Mouse (Mus musculus): Measurements from ENCODE around the gene Heatr4.
"Not testable (repeated sequence)": the region's sequence is repeated elsewhere in the genome, so short reads cannot be mapped to it uniquely, and the experiment has no call there.

Heatr4 gene

DNA sequence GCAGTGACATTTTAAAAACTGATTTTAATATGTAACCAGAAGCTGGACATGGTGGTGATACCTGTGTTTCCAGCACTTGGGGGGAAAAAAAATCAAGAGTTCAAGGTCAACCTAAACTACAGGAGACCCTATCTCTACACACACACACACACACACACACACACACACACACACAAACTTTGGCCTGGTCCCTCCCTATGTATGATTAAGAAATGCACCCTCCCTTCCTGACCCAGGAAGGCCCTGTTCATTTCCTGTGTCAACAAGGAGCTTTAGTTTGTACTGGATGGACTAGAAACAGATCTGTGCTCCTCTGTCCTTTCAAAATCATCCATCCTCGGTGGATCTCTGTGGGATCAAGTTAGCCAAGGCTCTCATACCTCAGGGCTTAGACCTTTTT, 46.1 kb downstream of the Heatr4 start:
- not testable (repeated sequence) for DNase-seq (ENCODE audit: low read depth)

DNA sequence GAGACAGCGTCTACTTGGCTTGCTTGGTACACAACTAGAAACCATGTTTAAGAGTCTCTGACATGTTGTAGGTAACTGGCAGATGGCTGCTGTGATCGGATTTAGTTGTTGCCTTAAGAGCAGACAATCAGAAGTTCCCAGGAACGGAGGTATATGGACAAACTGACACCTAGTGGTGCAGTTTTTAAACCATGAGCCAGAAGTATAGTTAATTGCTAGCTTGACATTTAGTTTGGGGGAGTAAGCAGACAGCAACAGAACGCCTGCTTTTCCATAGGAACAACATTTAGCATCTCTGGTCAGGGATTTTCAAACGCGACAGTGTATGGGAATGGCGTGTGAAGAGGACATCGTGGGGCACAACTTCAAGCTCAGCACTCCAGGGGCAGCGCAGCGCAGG, 47.1 kb downstream of the Heatr4 start:
- DNase-seq (ENCODE audit: low read depth), result no peak

DNA sequence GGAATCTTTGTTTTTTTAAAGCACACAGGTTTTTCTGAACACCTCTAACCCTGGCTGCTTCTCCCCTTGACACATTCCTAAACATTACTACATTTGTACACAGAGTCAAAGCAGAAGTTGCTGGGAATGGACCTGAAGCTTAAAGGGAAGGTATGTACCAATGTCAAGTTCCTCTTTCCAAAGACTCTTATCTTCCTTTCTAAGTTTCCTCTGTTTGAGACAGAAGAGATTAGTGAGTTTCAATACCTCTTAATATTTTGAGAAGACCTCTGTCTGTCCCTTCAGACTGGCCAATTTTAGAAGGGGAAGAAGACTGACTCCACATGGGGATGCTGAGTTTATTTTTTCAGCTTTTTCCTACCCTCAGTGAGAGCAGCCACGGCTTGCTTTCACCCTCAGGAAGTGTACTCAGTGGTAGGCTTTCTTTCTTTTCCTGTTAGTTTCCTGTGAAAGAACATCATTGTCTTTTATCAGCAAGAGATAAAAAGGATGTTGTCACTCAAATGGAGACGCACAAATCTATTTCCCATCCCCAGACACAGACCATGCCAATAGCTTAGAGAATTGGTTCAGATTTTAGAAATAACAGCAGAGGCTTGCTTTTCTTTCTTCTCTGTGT, 55.4 kb downstream of the Heatr4 start:
- no peak for DNase-seq (ENCODE audit: low read depth)

DNA sequence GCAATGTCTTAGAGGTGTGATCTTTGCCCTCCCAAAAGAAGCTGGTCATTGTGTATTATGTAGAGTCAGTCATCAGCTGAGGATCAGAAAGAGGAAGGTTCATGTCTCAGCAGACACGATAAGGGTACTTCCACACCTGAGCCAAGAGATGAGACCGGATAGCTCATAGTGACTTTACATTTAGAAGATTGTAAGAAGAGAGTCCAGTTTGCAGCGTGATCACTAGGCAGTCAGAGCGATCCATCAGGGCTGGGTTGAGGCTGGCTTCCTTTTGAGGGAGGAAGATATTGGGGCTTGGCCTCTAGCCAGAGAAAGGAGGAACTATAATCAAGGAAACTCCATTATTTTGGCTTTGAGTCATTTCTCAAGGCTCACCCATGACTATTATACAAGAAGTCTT, 56.9 kb downstream of the Heatr4 start:
- DNase-seq (ENCODE audit: low read depth), result no peak

DNA sequence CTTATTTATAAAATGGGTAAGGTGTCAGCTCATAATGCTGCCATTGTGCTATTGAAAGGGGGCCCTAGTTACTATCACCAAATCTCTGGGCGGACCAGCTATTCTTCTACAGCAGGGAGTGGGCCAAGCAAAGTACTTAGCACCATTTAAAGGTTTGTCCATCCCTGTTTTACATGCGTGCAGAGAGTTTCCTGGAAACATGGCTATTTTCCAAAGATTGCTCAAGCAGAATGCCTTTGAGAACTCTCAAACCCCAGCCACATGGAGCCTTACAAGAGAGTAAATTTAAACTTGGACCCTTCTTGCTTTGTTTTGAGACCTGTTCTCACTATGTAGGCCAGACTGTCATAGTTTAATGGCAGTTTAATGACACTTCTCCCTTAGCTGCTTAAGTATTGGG, 58.6 kb downstream of the Heatr4 start:
- no peak for DNase-seq (ENCODE audit: low read depth)

DNA sequence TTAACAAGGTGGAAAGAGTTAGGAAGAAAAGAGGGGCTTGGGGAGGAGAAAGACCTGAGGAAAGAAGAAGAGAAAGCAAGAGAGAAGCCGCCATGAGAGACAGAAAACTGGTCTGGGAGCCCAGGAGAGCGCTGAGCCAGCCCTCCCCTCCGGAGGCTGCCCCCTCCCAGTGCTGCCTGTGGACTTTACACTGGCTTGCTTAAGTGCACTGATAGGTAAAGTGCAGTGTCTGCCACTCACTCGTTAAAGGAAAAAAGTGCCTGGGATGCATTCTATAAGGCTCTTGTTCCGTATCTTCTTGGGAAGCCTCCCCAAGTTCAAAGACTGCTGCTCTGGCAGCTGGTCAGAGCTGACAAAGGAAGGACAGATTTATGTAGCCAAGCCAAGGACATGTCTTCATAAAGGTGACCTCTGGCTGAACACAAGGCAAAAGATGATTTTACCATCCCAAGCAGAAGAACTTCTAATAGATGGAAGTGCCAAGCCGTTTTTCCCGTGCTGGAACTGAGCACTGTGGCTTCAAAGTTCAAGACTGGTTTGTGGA, 59.4 kb downstream of the Heatr4 start:
- no peak for DNase-seq (ENCODE audit: low read depth)

DNA sequence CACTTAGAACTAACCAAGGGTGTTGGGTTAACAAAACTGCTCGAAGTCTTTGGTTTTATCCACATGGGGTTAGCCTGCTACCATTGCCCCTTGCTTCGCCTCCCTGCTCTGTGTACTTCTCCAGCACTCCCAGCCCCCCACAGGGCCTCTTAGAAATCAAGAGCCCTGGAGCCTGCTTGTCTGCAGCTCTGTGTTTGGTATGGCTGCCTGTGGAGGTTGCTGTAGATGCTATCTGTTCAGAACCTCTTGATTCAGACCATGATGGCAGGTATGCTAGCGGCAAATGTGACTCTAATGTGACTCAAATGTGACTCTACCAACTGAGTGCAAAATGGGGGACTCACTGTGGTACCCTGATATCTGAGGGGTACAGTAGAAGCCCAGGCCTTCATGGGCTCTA, 60.3 kb downstream of the Heatr4 start:
- DNase-seq (ENCODE audit: low read depth), result no peak

DNA sequence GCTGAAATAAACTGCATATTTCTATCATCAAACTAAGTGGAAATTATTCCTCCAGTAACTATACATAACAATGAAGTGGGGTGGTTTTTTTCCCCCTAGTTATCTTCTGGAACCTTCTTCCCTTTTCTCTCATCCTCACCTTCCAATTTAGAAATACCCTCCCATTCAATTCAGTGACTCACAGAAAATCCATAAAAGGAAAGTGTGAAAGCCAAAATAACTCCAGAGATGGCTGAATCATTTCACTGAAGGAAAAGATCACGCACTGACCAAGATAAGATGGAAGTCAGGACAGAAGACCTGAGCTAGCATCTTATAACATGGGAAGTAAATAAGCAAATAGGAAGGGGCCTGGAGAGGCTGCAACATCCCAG, 61.2 kb downstream of the Heatr4 start:
- no peak for DNase-seq (ENCODE audit: low read depth)

DNA sequence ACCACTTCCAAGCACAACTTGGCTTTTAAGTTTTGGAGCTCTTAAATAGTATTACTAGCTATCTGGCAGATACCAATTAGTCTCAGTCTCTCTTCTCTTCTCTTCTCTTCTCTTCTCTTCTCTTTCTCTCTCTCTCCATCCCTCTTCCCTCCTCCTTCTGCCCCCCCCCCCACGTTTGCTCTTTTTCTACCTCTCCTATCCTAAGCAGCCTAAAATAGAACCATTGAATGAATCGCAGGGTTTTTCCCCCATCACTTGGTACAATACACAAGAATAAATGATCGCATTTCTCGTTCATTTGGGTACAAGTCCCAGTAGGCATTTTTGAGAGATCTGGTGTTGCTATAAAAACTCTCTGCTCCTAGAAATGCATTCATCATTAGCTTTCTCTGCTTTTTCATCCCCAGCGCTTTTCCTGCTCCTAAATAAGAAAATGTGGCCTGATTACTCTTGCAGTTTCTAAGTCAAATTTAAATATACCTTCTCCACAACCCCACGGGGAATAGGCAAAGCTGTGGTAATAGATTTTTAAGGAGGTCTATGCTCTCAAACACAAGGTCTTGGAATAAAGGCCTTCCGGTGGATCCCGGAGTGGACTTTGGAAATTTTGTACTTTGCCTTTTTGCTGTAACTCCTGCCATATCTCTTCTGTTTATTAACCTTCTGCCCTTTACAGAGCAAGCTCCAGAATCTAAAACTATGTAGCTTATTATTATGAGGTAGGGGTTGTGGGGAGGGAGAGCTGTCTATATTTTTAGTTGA, 61.7 kb downstream of the Heatr4 start:
- no peak for DNase-seq (ENCODE audit: low read depth)

DNA sequence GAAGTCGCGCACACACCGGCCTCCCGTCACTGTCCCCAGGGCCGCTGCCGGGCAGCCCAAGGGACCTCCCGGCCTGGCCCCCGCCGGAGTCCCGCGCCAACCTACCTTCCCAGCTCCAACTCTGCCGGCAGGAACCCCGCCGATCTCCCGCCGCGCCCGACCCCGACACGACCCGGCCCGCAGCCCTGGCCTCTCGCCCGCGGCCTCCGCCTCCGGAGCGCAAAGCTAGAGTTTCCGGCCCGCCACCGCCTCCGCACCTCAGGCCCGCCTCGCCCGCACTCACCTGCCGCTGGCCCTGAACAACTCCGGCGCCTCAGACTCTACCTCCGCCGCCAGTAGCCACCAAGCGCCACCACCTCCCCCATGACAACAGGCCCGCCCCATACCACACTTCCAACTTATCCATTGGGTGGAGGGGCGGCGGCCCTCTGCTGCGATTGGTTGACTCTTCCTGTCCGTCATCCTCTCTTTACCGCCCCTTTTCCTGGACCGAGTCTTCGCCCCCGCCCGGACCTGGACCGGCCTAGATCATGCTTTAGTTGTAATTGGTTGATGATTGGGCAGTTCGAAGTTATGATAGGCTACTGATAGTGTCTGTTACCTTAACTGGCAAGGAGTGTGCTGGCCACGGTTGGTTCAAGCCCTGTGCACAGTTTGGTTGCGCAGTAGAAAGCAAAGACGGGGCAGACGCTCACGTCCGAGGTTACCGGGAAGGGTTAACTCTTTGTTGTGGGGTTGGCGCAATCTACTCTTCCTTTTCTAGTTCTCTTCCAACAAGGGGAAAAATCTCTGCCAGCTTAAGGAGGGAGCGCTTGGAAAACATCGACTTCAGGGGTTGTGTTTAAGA, 62.9 kb downstream of the Heatr4 start, which contains the start of gene Numb:
TSS of gene Numb (minus strand) at position 400 of the 847 bp plus-strand sequence.
- DNase-seq (ENCODE audit: low read depth), result peak; percentile 100

DNA sequence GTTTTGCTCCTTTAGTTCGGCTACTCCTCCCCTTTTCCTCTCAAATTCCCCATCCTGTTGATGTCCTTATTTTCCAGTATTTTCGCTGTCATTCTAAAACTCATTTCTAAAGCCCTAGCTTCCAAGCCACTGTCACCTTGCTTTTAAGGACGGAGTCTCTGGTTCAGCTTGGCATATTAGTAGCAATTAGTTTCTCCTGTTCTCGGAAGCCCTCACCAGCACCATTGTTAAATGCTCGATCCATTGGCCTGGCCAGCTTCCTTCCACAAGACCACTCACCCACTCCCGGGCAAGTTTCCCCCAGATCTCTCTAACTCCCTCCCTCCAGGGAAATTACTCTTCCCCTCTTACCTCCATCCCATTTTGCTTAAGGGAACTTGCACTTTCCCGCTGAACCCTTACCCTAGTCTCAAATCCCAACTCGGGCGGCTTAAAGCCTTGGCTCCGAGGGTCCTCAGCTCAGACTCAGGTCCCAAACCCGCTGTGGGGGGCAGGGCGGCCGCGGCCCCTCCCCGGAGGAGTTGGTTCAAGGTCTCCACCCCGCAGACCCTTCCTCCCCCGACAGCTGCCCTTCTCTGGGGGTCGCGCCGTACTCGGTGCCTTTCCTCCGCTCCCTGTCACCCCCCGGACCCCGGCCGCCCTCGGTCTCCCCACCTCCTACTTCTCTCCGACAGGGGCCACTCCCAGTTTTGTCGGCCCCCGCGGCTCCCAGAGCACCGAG, 63.8 kb downstream of the Heatr4 start:
- DNase-seq (ENCODE audit: low read depth), result no peak

DNA sequence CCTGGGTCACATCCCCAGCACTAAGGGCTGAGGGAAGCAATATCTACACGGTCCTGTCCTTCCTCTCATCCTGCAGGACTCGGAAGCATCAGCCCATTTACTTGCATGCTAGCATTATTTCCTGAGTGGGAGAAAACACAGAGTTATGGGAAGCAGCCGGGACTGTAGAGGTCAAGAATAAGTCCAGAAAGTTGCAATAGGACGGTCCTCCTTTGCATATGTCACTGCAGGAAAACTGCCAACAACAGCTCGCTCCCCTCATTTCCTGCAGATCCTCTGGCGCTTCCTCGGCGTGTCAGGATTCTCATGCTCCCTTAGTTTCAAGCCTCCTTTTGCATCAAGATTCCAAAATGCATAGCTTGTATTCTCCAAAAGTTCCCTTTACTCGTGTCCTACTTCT, 67.8 kb downstream of the Heatr4 start:
- DNase-seq (ENCODE audit: low read depth), result no peak

DNA sequence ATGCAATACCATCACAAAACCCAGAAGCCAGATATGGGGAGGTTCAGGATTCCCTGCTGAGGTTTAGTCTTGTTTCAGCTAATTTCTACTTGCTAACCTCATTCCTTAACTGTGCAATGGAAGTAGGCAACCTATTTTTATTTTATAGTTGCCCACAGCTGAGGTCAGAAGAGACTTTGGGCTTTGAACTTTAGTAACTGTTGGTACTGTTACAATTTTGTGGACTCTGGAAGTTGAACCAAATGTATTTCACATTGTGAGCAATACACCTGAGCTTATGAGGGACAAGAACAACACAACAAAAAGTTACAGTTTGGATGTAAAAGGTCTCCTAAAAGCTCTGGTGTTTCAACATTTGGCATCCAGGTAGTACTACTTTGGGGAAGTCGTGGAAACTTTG, 69.9 kb downstream of the Heatr4 start:
- no peak for DNase-seq (ENCODE audit: low read depth)

DNA sequence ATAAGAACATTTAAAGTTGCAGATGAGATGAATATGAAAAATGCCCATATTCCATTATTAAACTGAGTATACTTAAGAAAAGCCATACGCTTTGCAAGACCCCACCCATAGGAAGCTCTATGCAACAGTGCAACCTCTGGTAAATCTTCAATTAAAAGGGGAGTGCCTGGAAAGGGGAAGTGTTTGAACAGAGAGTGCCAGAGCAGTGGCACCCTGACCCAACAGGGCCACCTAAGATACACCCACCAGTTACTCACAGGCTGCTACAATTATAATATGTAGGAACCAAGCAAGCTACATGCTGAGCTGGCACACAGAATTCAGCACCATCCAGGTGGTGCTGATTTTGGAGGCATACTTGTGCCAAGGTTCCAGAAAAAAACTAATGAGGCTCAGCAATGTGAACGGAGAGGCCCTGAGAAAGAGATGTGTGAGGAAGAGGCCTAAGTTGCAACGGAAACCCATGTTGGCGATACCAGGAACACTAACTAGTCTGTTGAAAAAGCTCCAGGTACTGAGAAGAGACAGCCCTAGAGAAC, 70.4 kb downstream of the Heatr4 start:
- no peak for DNase-seq (ENCODE audit: low read depth)

DNA sequence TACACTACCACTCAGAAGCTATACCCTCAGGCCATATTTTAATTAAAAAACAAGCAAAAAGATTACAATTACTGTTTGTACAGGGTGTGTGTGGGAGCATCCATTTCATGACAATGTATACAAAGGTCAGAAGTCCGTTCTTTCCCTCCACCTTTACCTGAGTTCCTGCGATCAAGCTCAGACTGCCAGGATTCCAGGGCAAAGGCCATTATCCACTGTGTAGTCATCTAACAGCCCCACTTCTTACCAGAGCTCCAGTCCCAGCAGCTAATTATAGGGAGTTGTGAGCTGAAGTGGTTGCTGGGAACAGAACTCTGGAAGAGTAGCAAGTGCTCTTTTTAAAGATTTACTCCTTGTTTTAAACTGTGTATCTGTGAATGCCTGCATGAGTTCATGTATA, 74.2 kb downstream of the Heatr4 start:
- DNase-seq (ENCODE audit: low read depth), result no peak

Measured in fibroblast of lung, adult 2 months (primary cell).